In genomic region chr17:29003740-29004139, GRCm38 (mm10) we compare ENCODE assay signal across 24 mouse cellular contexts. TPM values are rescaled to one million over a fixed set of nuclear protein-coding genes. Genes with fewer than 3 reads are reported as not detected.
A peak's percentile ranks its signal among the peaks of the same experiment; 100 is the strongest.
DNase-seq lines count a peak whose midpoint lies in the region; ATAC-seq and TF ChIP-seq lines count a peak whose summit lies in the region.
"Had no signal": no experiment of that assay in that cellular context is flagged by ENCODE, and none has a peak within 500 bp of the region (broad histone marks: within the 10 kb centered on the region; RNA-seq: fewer than 3 reads in every experiment).

No protein-coding gene starts in this region.

- H3K79me2 ChIP-seq in MEL (ENCODE audit: control insufficient read depth, insufficient read depth, low read length, poor library complexity) (peaks cover 26% of the 10 kb centered on the region), macrophage (ENCODE audit: inconsistent target) (peaks cover 88% of the 10 kb centered on the region)

- DNase-seq in liver, postnatal 0 days = no peak
- peak; percentile 40 for DNase-seq in A20 (ENCODE audit: low read depth, low spot score)
- peak; percentile 64 for DNase-seq in MEL (ENCODE audit: low read depth, low spot score)
- DNase-seq in urinary bladder, adult 2 months (ENCODE audit: low spot score) = no peak
- DNase-seq in heart, adult 9 months (ENCODE audit: low spot score in 2 of 2) = no peak
- DNase-seq: adrenal gland, postnatal 14 days; cerebellum, adult 18-20 months; cerebellum, postnatal 36 days; heart, postnatal 36 days; kidney, adult 2 months; kidney, postnatal 4 days; right cerebral cortex, postnatal 25 days; thymus, postnatal 36 days had no signal

- TF ChIP-seq POLR2A in MEL (IDR thresholded peaks at IDR 0.05; ENCODE audit: control insufficient read depth in 1 of 2, insufficient read depth in 1 of 2, low read depth in 1 of 2, low read length in 2 of 2, poor library complexity in 1 of 2) = no peak

- ATAC-seq in liver, embryonic 12.5 days = no peak
- ATAC-seq in liver, postnatal 0 days = no peak
- ATAC-seq in heart, embryonic 12.5 days (ENCODE audit: insufficient number of reproducible peaks, low FRiP score) = no peak
- ATAC-seq: activated CD4-positive, CD25-positive, alpha-beta regulatory T cell, adult 4 months; forebrain, embryonic 14.5 days; hindbrain, postnatal 0 days had no signal

- TF ChIP-seq RAD21 in MEL (IDR thresholded peaks at IDR 0.05; ENCODE audit: low read depth, low read length) = no peak

- no peak for TF ChIP-seq EP300 in liver, postnatal 0 days (IDR thresholded peaks at IDR 0.05; ENCODE audit: low read depth)
- peak; percentile 53 to 63; a peak in 3 of 4 replicates for TF ChIP-seq EP300 in MEL (IDR thresholded peaks at IDR 0.05; ENCODE audit: low read depth in 1 of 2, low read length in 2 of 2)

- WGBS in liver, embryonic 12.5 days (ENCODE audit: insufficient replicate concordance) = 14% methylated on average over 1 of the region's 1 CpGs
- WGBS in liver, postnatal 0 days (ENCODE audit: insufficient replicate concordance) = 24% methylated on average over 1 of the region's 1 CpGs
- WGBS in macrophage (ENCODE audit: missing documents) = 14% methylated on average over 1 of the region's 1 CpGs
- 67% methylated on average over 1 of the region's 1 CpGs for WGBS in heart, embryonic 12.5 days

- peak overlapping the region; percentile 6; the same call in 1 of the 2 replicates for H3K4me2 ChIP-seq in liver, embryonic 12.5 days
- no peak overlapping the region for H3K4me2 ChIP-seq in liver, postnatal 0 days (ENCODE audit: low read depth, low read length)
- H3K4me2 ChIP-seq in heart, embryonic 12.5 days = no peak overlapping the region
- H3K4me2 ChIP-seq: heart, embryonic 13.5 days; neural tube, embryonic 15.5 days had no signal

- no peak overlapping the region; the same call in 1 of the 2 replicates for H3K9ac ChIP-seq in liver, embryonic 12.5 days
- no peak overlapping the region for H3K9ac ChIP-seq in liver, postnatal 0 days (replicated peaks)
- H3K9ac ChIP-seq in MEL (ENCODE audit: control insufficient read depth, low read depth, low read length, poor library complexity, severe bottlenecking) = peak overlapping the region; percentile 42
- no peak overlapping the region for H3K9ac ChIP-seq in heart, embryonic 12.5 days
- H3K9ac ChIP-seq: heart, embryonic 13.5 days; neural tube, embryonic 15.5 days had no signal

- no peak overlapping the region for H3K4me3 ChIP-seq in liver, embryonic 12.5 days
- H3K4me3 ChIP-seq in liver, postnatal 0 days (ENCODE audit: low read depth, low read length) = no peak overlapping the region
- H3K4me3 ChIP-seq in MEL (ENCODE audit: control insufficient read depth in 1 of 2, insufficient read depth in 1 of 2, low read depth in 2 of 2, low read length in 2 of 2) (no peak overlapping the region), macrophage (ENCODE audit: inconsistent target) (no peak overlapping the region)
- no peak overlapping the region for H3K4me3 ChIP-seq in heart, embryonic 12.5 days
- H3K4me3 ChIP-seq: embryonic facial prominence, embryonic 10.5 days; erythroblast, embryonic 14.5 days; heart, embryonic 13.5 days; midbrain, embryonic 10.5 days; neural tube, embryonic 15.5 days had no signal

- peaks cover 43% of the 10 kb centered on the region for H3K4me1 ChIP-seq in liver, embryonic 12.5 days
- peaks cover 37% of the 10 kb centered on the region for H3K4me1 ChIP-seq in liver, postnatal 0 days (ENCODE audit: insufficient read depth)
- peaks cover 5 to 15% of the 10 kb centered on the region in 2 experiments for H3K4me1 ChIP-seq in MEL (ENCODE audit: control insufficient read depth in 1 of 2, insufficient read depth in 2 of 2, low read length in 2 of 2)
- H3K4me1 ChIP-seq in heart, embryonic 12.5 days (replicated peaks) = peaks cover 26% of the 10 kb centered on the region

- no peaks in the 10 kb centered on the region for H3K27me3 ChIP-seq in liver, embryonic 12.5 days (replicated peaks)
- H3K27me3 ChIP-seq in liver, postnatal 0 days (ENCODE audit: insufficient read depth, low read length) = no peaks in the 10 kb centered on the region
- no peaks in the 10 kb centered on the region for H3K27me3 ChIP-seq in MEL (ENCODE audit: control insufficient read depth in 1 of 2, insufficient read depth in 2 of 2, low read length in 2 of 2)
- no peaks in the 10 kb centered on the region for H3K27me3 ChIP-seq in heart, embryonic 12.5 days (replicated peaks)
- H3K27me3 ChIP-seq: heart, embryonic 13.5 days; neural tube, embryonic 15.5 days had no signal

- H3K36me3 ChIP-seq in liver, embryonic 12.5 days = peaks cover 35% of the 10 kb centered on the region
- peaks cover 20% of the 10 kb centered on the region for H3K36me3 ChIP-seq in liver, postnatal 0 days (replicated peaks; ENCODE audit: insufficient read depth, low read length)
- H3K36me3 ChIP-seq in MEL (ENCODE audit: control insufficient read depth in 1 of 2, insufficient read depth in 2 of 2, low read length in 2 of 2) (peaks cover 2 to 17% of the 10 kb centered on the region in 2 experiments), macrophage (ENCODE audit: inconsistent target) (peaks cover 12% of the 10 kb centered on the region)
- peaks cover 27% of the 10 kb centered on the region for H3K36me3 ChIP-seq in heart, embryonic 12.5 days

- peak overlapping the region; percentile 27; the same call in 1 of the 2 replicates for H3K27ac ChIP-seq in liver, embryonic 12.5 days
- H3K27ac ChIP-seq in liver, postnatal 0 days (ENCODE audit: low read depth) = no peak overlapping the region
- H3K27ac ChIP-seq in MEL (ENCODE audit: control insufficient read depth, low read depth, low read length) (peak overlapping the region; percentile 76), macrophage (peak overlapping the region; percentile 19; the same call in 1 of the 2 replicates)
- no peak overlapping the region for H3K27ac ChIP-seq in heart, embryonic 12.5 days (ENCODE audit: poor library complexity, severe bottlenecking)
- H3K27ac ChIP-seq: embryonic facial prominence, embryonic 10.5 days; heart, embryonic 13.5 days; hindbrain, postnatal 0 days; midbrain, embryonic 10.5 days; neural tube, embryonic 15.5 days had no signal

- no peaks in the 10 kb centered on the region for H3K9me3 ChIP-seq in liver, embryonic 12.5 days (replicated peaks)
- no peaks in the 10 kb centered on the region for H3K9me3 ChIP-seq in liver, postnatal 0 days (ENCODE audit: low read length)
- H3K9me3 ChIP-seq in MEL (replicated peaks; ENCODE audit: insufficient read depth, low read length) = no peaks in the 10 kb centered on the region
- H3K9me3 ChIP-seq in heart, embryonic 12.5 days (replicated peaks) = no peaks in the 10 kb centered on the region
- H3K9me3 ChIP-seq: embryonic facial prominence, embryonic 10.5 days; heart, embryonic 13.5 days; midbrain, embryonic 10.5 days; neural tube, embryonic 15.5 days had no signal

- no peak for TF ChIP-seq CTCF in liver, postnatal 0 days (IDR thresholded peaks at IDR 0.05; ENCODE audit: low read depth)
- TF ChIP-seq CTCF in MEL (IDR thresholded peaks at IDR 0.05 in 2 of 3, conservative IDR thresholded peaks at IDR 0.05 in 1 of 3; ENCODE audit: control insufficient read depth in 1 of 3, insufficient read depth in 1 of 3, low read depth in 2 of 3, low read length in 3 of 3, poor library complexity in 1 of 3, severe bottlenecking in 1 of 3) = no peak

TF ChIP-seq in MEL, 35 proteins besides CTCF, POLR2A, EP300 and RAD21 (continues in another document):
- peak; percentile 89 for TF ChIP-seq SIN3A (IDR thresholded peaks at IDR 0.05; ENCODE audit: low read length)

RNA-seq across cellular contexts. Expression of gene Stk38, which starts 4.1 kb away (rescaled TPM):
- 56.7 and 58.2 TPM in 2 replicates for polyA plus RNA-seq in liver, embryonic 12.5 days (2016; fragmentation: Nextera tagmentation; extraction: Ambion mirVana)
- 32.6 and 34.5 TPM in 2 replicates for polyA plus RNA-seq in liver, postnatal 0 days (2015; fragmentation: Nextera tagmentation; extraction: Ambion mirVana)
- total RNA-seq in MEL (2012; rRNA removed) = 14.4 and 17.1 TPM in 2 replicates
- polyA plus RNA-seq in MEL (2012; ENCODE audit: insufficient read depth in 1 of 2, insufficient read length in 2 of 2, low read depth in 1 of 2, low replicate concordance in 2 of 2, missing spikeins in 1 of 2) (100 to 1,000 TPM in 1 of 2 experiments, 10 to 100 TPM in 1; 49.3 to 290 TPM), macrophage (2018) (50.4 to 96.1 TPM (median 84.7 TPM) in 3 replicates)
- total RNA-seq in macrophage (2018; cell fraction: chromatin; rRNA removed) = 100 to 1,000 TPM; 193 to 792 (median 580) TPM
- total RNA-seq in macrophage (2018; cell fraction: cytosol; rRNA removed) = 10 to 100 TPM; 41.5 to 90.6 (median 71.6) TPM
- total RNA-seq in macrophage (2018; cell fraction: nucleus; rRNA removed) = 100 to 1,000 TPM; 124 to 452 (median 250) TPM
- 91.0 and 94.3 TPM in 2 replicates for polyA plus RNA-seq in heart, embryonic 12.5 days (2016; fragmentation: Nextera tagmentation; extraction: Ambion mirVana)
- 81.3 and 97.5 TPM in 2 replicates for polyA plus RNA-seq in urinary bladder, adult 2 months (2012; rRNA removed)

RNA-seq across cellular contexts. Expression of gene Srsf3, which starts 28.7 kb away (rescaled TPM):
- polyA plus RNA-seq in liver, embryonic 12.5 days (2016; fragmentation: Nextera tagmentation; extraction: Ambion mirVana) = 372 and 377 TPM in 2 replicates
- 163 and 166 TPM in 2 replicates for polyA plus RNA-seq in liver, postnatal 0 days (2015; fragmentation: Nextera tagmentation; extraction: Ambion mirVana)
- 312 and 367 TPM in 2 replicates for total RNA-seq in MEL (2012; rRNA removed)
- polyA plus RNA-seq in MEL (2012; ENCODE audit: insufficient read depth in 1 of 2, insufficient read length in 2 of 2, low read depth in 1 of 2, low replicate concordance in 2 of 2, missing spikeins in 1 of 2) (100 to 1,000 TPM; 326 to 556 TPM), macrophage (2018) (60.3 to 155 TPM (median 85.0 TPM) in 3 replicates)
- total RNA-seq in macrophage (2018; cell fraction: chromatin; rRNA removed) = 100 to 1,000 TPM; 298 to 475 (median 399) TPM
- 10 to 100 TPM; 63.8 to 95.5 (median 73.3) TPM for total RNA-seq in macrophage (2018; cell fraction: cytosol; rRNA removed)
- total RNA-seq in macrophage (2018; cell fraction: nucleus; rRNA removed) = 100 to 1,000 TPM; 193 to 423 (median 284) TPM
- polyA plus RNA-seq in heart, embryonic 12.5 days (2016; fragmentation: Nextera tagmentation; extraction: Ambion mirVana) = 406 and 412 TPM in 2 replicates
- 139 and 169 TPM in 2 replicates for polyA plus RNA-seq in urinary bladder, adult 2 months (2012; rRNA removed)

RNA-seq across cellular contexts. Expression of gene Kctd20, which starts 52.0 kb away (rescaled TPM):
- polyA plus RNA-seq in liver, embryonic 12.5 days (2016; fragmentation: Nextera tagmentation; extraction: Ambion mirVana) = 87.0 and 92.4 TPM in 2 replicates
- polyA plus RNA-seq in liver, postnatal 0 days (2015; fragmentation: Nextera tagmentation; extraction: Ambion mirVana) = 38.6 and 39.5 TPM in 2 replicates
- 39.1 and 41.8 TPM in 2 replicates for total RNA-seq in MEL (2012; rRNA removed)
- polyA plus RNA-seq in MEL (2012; ENCODE audit: insufficient read depth in 1 of 2, insufficient read length in 2 of 2, low read depth in 1 of 2, low replicate concordance in 2 of 2, missing spikeins in 1 of 2) (10 to 100 TPM in 1 of 2 experiments, not detected in 1; 65.4 TPM), macrophage (2018) (29.1 to 47.2 TPM (median 39.6 TPM) in 3 replicates)
- 100 to 1,000 TPM in 1 of 26 experiments, 10 to 100 TPM in 25; 55.7 to 110 (median 73.2) TPM for total RNA-seq in macrophage (2018; cell fraction: chromatin; rRNA removed)
- total RNA-seq in macrophage (2018; cell fraction: cytosol; rRNA removed) = 10 to 100 TPM; 28.0 to 43.5 (median 35.0) TPM
- total RNA-seq in macrophage (2018; cell fraction: nucleus; rRNA removed) = 10 to 100 TPM; 41.8 to 88.6 (median 58.4) TPM
- polyA plus RNA-seq in heart, embryonic 12.5 days (2016; fragmentation: Nextera tagmentation; extraction: Ambion mirVana) = 75.8 and 77.5 TPM in 2 replicates
- polyA plus RNA-seq in urinary bladder, adult 2 months (2012; rRNA removed) = 37.8 and 41.6 TPM in 2 replicates

Comparison
In these comparisons a context has a peak if more than half of its experiments do, and no peak if none do; other contexts are left out.
1. H3K27ac ChIP-seq: peak in liver, embryonic 12.5 days (single experiment), MEL (single experiment) and macrophage (single experiment); none in liver, postnatal 0 days (single experiment) and heart, embryonic 12.5 days (single experiment).
2. DNase-seq: peak in A20 (single experiment) and MEL (single experiment); none in liver, postnatal 0 days (single experiment), urinary bladder, adult 2 months (single experiment) and heart, adult 9 months (0 of 2).